Mouse (Mus musculus): ENCODE results near the gene Gm10553. TPM values are rescaled to one million over a fixed set of nuclear protein-coding genes. Genes with fewer than 3 reads are reported as not detected.
"Not testable (repeated sequence)": the region's sequence is repeated elsewhere in the genome, so short reads cannot be mapped to it uniquely, and the experiment has no call there.

Gene Gm10553
- polyA plus RNA-seq, 1 experiment from 2014 or later: not detected

GRCm38 (mm10) chr1:85110876-85111275, 10.9 kb downstream of the Gm10553 start:
- WGBS: 72% methylated on average over 3 of the region's 3 CpGs
- H3K27me3 ChIP-seq (replicated peaks); ATAC-seq (ENCODE audit: insufficient number of reproducible peaks, low FRiP score); H3K27ac ChIP-seq (ENCODE audit: poor library complexity, severe bottlenecking); H3K4me2 ChIP-seq; H3K9ac ChIP-seq; H3K36me3 ChIP-seq; H3K4me1 ChIP-seq (replicated peaks); H3K4me3 ChIP-seq: not testable (repeated sequence)
- H3K9me3 ChIP-seq (replicated peaks): peaks cover 12% of the 10 kb centered on the region; the same call in 1 of the 2 replicates

DNA sequence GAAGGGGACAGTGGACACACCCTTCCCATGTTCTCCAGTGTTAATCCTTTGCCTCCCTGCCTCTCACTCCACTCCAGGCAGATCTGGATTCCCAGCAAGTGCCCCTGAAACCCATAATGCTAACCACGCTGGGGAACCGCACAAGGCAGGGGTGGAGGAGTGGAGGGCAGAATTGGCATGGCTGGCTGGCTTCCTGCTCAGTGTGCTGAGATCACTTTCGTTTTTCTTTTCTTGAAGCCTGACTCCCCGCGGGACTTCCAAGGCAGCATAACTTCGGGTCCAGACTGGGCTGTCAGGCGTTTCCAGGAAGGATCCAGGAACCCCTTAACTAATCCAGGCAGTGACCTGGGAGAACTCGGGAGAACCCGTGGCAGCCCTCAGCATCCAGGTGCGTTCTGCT, 11.6 kb downstream of the Gm10553 start:
- not testable (repeated sequence) for H3K27me3 ChIP-seq (replicated peaks); ATAC-seq (ENCODE audit: insufficient number of reproducible peaks, low FRiP score)

GRCm38 (mm10) chr1:85112266-85112665, 12.3 kb downstream of the Gm10553 start:
- not testable (repeated sequence) for H3K27ac ChIP-seq (ENCODE audit: poor library complexity, severe bottlenecking); H3K27me3 ChIP-seq (replicated peaks); H3K9ac ChIP-seq; ATAC-seq (ENCODE audit: insufficient number of reproducible peaks, low FRiP score); H3K4me3 ChIP-seq; H3K4me2 ChIP-seq; H3K4me1 ChIP-seq (replicated peaks); H3K9me3 ChIP-seq (replicated peaks); H3K36me3 ChIP-seq
- 79% methylated on average over 7 of the region's 7 CpGs for WGBS

More for the DNA sequence above, 11.6 kb downstream of the Gm10553 start:
- H3K9me3 ChIP-seq (replicated peaks); H3K4me1 ChIP-seq (replicated peaks); H3K9ac ChIP-seq; H3K4me2 ChIP-seq; H3K36me3 ChIP-seq; H3K4me3 ChIP-seq; H3K27ac ChIP-seq (ENCODE audit: poor library complexity, severe bottlenecking): not testable (repeated sequence)
- WGBS: 59% methylated on average over 10 of the region's 10 CpGs

- not testable (repeated sequence) for H3K36me3 ChIP-seq; H3K27me3 ChIP-seq (replicated peaks); H3K4me2 ChIP-seq; H3K9ac ChIP-seq; H3K4me1 ChIP-seq (replicated peaks); H3K4me3 ChIP-seq; H3K27ac ChIP-seq (ENCODE audit: poor library complexity, severe bottlenecking); ATAC-seq (ENCODE audit: insufficient number of reproducible peaks, low FRiP score)
- WGBS: 61% methylated on average over 2 of the region's 5 CpGs
- H3K9me3 ChIP-seq (replicated peaks): peaks cover 12% of the 10 kb centered on the region; the same call in 1 of the 2 replicates
These were observed 12.9 kb downstream of the Gm10553 start for GRCm38 (mm10) chr1:85112889-85113288.

DNA sequence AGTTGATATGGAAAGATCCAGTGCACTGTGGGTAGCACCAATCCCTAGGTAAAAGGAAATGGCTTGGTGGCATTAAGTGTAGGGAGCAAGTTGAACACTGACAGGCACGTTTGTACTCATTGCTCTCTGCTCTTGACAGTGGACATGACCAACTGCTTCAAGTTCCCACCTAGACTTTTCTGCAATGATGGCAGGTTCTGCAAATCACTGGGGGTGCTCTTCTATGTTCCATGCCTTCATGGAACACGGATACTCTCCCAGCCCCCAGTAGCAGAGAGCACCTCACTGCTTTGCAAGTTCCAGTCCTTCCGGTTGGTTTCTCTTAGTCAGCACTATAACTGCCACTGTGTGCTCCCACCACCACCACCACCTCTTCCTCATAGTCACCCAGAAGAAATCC, 14.1 kb downstream of the Gm10553 start:
- WGBS: 69% methylated on average over 3 of the region's 3 CpGs
- H3K9me3 ChIP-seq (replicated peaks): peaks cover 12% of the 10 kb centered on the region; the same call in 1 of the 2 replicates
- H3K27ac ChIP-seq (ENCODE audit: poor library complexity, severe bottlenecking); H3K9ac ChIP-seq; H3K27me3 ChIP-seq (replicated peaks); H3K36me3 ChIP-seq; H3K4me1 ChIP-seq (replicated peaks); H3K4me3 ChIP-seq; H3K4me2 ChIP-seq: not testable (repeated sequence)
- peak; percentile 66 for ATAC-seq (ENCODE audit: insufficient number of reproducible peaks, low FRiP score)

GRCm38 (mm10) chr1:85114666-85115402, 14.9 kb downstream of the Gm10553 start:
- ATAC-seq (ENCODE audit: insufficient number of reproducible peaks, low FRiP score): not testable (repeated sequence)

DNA sequence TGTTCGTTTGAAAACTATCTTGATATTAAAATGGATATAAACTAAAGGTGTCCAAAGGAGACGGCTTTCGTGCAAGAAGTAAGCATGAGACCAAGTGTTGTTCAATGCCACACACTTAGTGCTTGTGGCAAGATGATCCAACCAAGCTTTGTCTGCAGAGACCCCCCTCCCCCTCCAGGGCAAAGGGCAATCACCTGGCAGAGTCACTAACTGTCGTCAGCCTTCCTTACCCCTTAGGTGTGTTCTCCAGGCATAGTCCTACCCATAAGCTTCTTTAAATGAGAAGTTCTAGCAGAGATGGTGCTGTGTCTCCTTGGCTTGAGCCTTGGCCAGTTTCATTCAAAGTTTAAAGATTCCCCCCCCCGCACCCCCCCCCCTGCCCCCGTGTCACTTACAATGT, 17.6 kb downstream of the Gm10553 start:
- H3K4me3 ChIP-seq; H3K4me1 ChIP-seq (replicated peaks); H3K4me2 ChIP-seq; ATAC-seq (ENCODE audit: insufficient number of reproducible peaks, low FRiP score); H3K27ac ChIP-seq (ENCODE audit: poor library complexity, severe bottlenecking); H3K27me3 ChIP-seq (replicated peaks); H3K36me3 ChIP-seq; H3K9me3 ChIP-seq (replicated peaks); H3K9ac ChIP-seq: not testable (repeated sequence)
- 55% methylated on average over 5 of the region's 6 CpGs for WGBS

More at GRCm38 (mm10) chr1:85114666-85115402, 14.9 kb downstream of the Gm10553 start:
- H3K9ac ChIP-seq; H3K4me2 ChIP-seq; H3K4me3 ChIP-seq; H3K4me1 ChIP-seq (replicated peaks); H3K27ac ChIP-seq (ENCODE audit: poor library complexity, severe bottlenecking); H3K27me3 ChIP-seq (replicated peaks); H3K36me3 ChIP-seq: not testable (repeated sequence)
- H3K9me3 ChIP-seq (replicated peaks): peaks cover 12% of the 10 kb centered on the region; the same call in 1 of the 2 replicates
- WGBS: 43% methylated on average over 6 of the region's 6 CpGs

DNA sequence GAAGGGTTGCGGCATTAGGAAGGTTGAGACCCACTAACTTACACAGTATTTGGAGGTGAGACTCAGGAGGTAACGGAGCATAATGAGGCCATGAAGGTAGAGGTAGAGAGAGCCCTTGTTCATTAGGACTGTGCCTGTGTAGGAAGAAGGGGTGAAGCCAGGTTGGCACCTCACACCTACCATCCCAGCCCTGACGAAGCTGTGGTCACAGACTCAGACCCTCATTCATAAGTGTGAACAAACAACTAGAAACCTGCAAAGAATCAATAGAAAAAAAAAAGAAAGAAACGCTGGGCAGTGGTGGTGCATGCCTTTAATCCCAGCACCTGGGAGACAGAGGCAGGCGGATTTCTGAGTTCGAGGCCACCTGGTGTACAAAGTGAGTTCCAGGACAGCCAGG, 18.4 kb downstream of the Gm10553 start:
- H3K36me3 ChIP-seq; H3K4me3 ChIP-seq; H3K27me3 ChIP-seq (replicated peaks); H3K27ac ChIP-seq (ENCODE audit: poor library complexity, severe bottlenecking); H3K4me2 ChIP-seq; H3K4me1 ChIP-seq (replicated peaks); ATAC-seq (ENCODE audit: insufficient number of reproducible peaks, low FRiP score); H3K9ac ChIP-seq; H3K9me3 ChIP-seq (replicated peaks): not testable (repeated sequence)
- WGBS: 80% methylated on average over 5 of the region's 6 CpGs

- not testable (repeated sequence) for H3K9me3 ChIP-seq (replicated peaks); H3K9ac ChIP-seq; H3K27me3 ChIP-seq (replicated peaks); ATAC-seq (ENCODE audit: insufficient number of reproducible peaks, low FRiP score); H3K4me3 ChIP-seq; H3K4me1 ChIP-seq (replicated peaks); H3K36me3 ChIP-seq; H3K4me2 ChIP-seq; H3K27ac ChIP-seq (ENCODE audit: poor library complexity, severe bottlenecking)
- 76% methylated on average over 4 of the region's 4 CpGs for WGBS
These were observed 21.9 kb downstream of the Gm10553 start for GRCm38 (mm10) chr1:85121841-85122240.

- H3K9me3 ChIP-seq (replicated peaks); H3K4me2 ChIP-seq; ATAC-seq (ENCODE audit: insufficient number of reproducible peaks, low FRiP score); H3K4me3 ChIP-seq; H3K36me3 ChIP-seq; H3K27ac ChIP-seq (ENCODE audit: poor library complexity, severe bottlenecking); H3K27me3 ChIP-seq (replicated peaks); H3K9ac ChIP-seq; H3K4me1 ChIP-seq (replicated peaks): not testable (repeated sequence)
- WGBS: 86% methylated on average over 22 of the region's 22 CpGs
These were observed 33.7 kb downstream of the Gm10553 start for GRCm38 (mm10) chr1:85133671-85134070.
